Mouse (Mus musculus) CH12.LX (cell line): ENCODE results near the gene Syt2. TPM values are rescaled to one million over a fixed set of nuclear protein-coding genes. Genes with fewer than 3 reads are reported as not detected.
A peak's percentile ranks its signal among the peaks of the same experiment; 100 is the strongest.

ENCODE experiments used
- DNase-seq: peaks from one replicate; pipeline ENCODE4 v3.0.0-alpha.2; 2013; ENCODE audit errors: extremely low read depth
- H3K27ac ChIP-seq: 2 replicates; pipeline ENCODE4 v1.5.1; 2012; ENCODE audit warnings: low read depth, mild to moderate bottlenecking, control low read depth, moderate library complexity; ENCODE audit not compliant: insufficient read depth
- H3K27me3 ChIP-seq: replicated peaks from 2 replicates; pipeline ENCODE3; 2012; ENCODE audit warnings: inconsistent platforms
- H3K36me3 ChIP-seq, 2 experiments: replicated peaks in 1 of 2; 2 replicates each; pipeline versions ENCODE3 to v1.6.1; 2012; ENCODE audit warnings: inconsistent platforms in 1 of 2, low read length in 1 of 2, mild to moderate bottlenecking in 1 of 2, mixed read lengths in 1 of 2, moderate library complexity in 1 of 2; ENCODE audit not compliant: control insufficient read depth in 1 of 2, insufficient read depth in 1 of 2
- H3K4me1 ChIP-seq, 2 experiments: 2 replicates each; pipeline ENCODE4 v1.6.1; 2012; ENCODE audit warnings: inconsistent platforms in 1 of 2, moderate library complexity in 1 of 2; ENCODE audit not compliant: insufficient read depth in 2 of 2, control insufficient read depth in 1 of 2
- H3K4me2 ChIP-seq: 2 replicates; pipeline ENCODE4 v1.6.1; 2012; ENCODE audit warnings: low read depth, mild to moderate bottlenecking, control low read depth; ENCODE audit not compliant: poor library complexity, insufficient read depth, severe bottlenecking
- H3K4me3 ChIP-seq, 3 experiments: fragments of 150-350 bp in 1 of 3; sonication (generic) in 1 of 3; replicated peaks in 1 of 3; 2 replicates each; pipeline versions ENCODE3 to v1.5.1; 2011 to 2012; ENCODE audit warnings: low read depth in 2 of 3, low read length in 2 of 3, mild to moderate bottlenecking in 2 of 3, moderate library complexity in 2 of 3, control low read depth in 1 of 3, improper control_type of control experiment in 1 of 3, inconsistent platforms in 1 of 3, mixed read lengths in 1 of 3; ENCODE audit not compliant: poor library complexity in 1 of 3
- H3K79me2 ChIP-seq: replicated peaks from 2 replicates; pipeline ENCODE4 v1.6.1; 2012; ENCODE audit warnings: mild to moderate bottlenecking, moderate library complexity; ENCODE audit not compliant: control insufficient read depth, poor library complexity, insufficient read depth, severe bottlenecking; ENCODE audit errors: extremely low read depth
- H3K9ac ChIP-seq: 2 replicates; pipeline ENCODE4 v1.6.1; 2012; ENCODE audit warnings: low read depth, mild to moderate bottlenecking, control low read depth, moderate library complexity; ENCODE audit not compliant: insufficient read depth
- H3K9me3 ChIP-seq: replicated peaks from 2 replicates; pipeline ENCODE3; 2012; ENCODE audit warnings: low read length, inconsistent platforms, mixed read lengths
- CTCF ChIP-seq, 2 experiments: IDR thresholded peaks in 1 of 2; conservative IDR thresholded peaks in 1 of 2; 2 replicates each; pipeline ENCODE4 v1.5.1; 2011 to 2012; ENCODE audit warnings: low read depth in 2 of 2, low read length in 2 of 2, improper control_type of control experiment in 1 of 2, inconsistent platforms in 1 of 2, mild to moderate bottlenecking in 1 of 2, moderate library complexity in 1 of 2
- ETS1 ChIP-seq: conservative IDR thresholded peaks from 2 replicates; pipeline ENCODE4 v1.6.1; 2012; ENCODE audit warnings: low read depth, mild to moderate bottlenecking, inconsistent platforms, low read length, improper control_type of control experiment, moderate library complexity
- GABPA ChIP-seq: IDR thresholded peaks from 2 replicates; pipeline ENCODE4 v1.6.1; 2012; ENCODE audit warnings: low read depth, low read length, improper control_type of control experiment, inconsistent platforms; ENCODE audit not compliant: insufficient replicate concordance
- MAX ChIP-seq: IDR thresholded peaks from 2 replicates; pipeline ENCODE4 v1.6.1; 2011; ENCODE audit warnings: low read length, improper control_type of control experiment
- MXI1 ChIP-seq: IDR thresholded peaks from 2 replicates; pipeline ENCODE4 v1.6.1; 2011; ENCODE audit warnings: mild to moderate bottlenecking, low read depth, low read length, improper control_type of control experiment
- MYC ChIP-seq: IDR thresholded peaks from 2 replicates; pipeline ENCODE4 v1.6.1; 2011; ENCODE audit warnings: low read depth, mild to moderate bottlenecking, improper control_type of control experiment, low read length
- NELFE ChIP-seq: IDR thresholded peaks from 2 replicates; pipeline ENCODE4 v1.6.1; 2011; ENCODE audit warnings: low read depth, low read length, improper control_type of control experiment
- NRF1 ChIP-seq: IDR thresholded peaks from 2 replicates; pipeline ENCODE4 v1.6.1; 2014; ENCODE audit warnings: low read depth, mild to moderate bottlenecking, inconsistent platforms, low read length, improper control_type of control experiment, moderate library complexity
- POLR2A ChIP-seq: IDR thresholded peaks from 2 replicates; pipeline ENCODE4 v1.6.1; 2011; ENCODE audit warnings: low read depth, mild to moderate bottlenecking, improper control_type of control experiment, low read length
- RAD21 ChIP-seq: IDR thresholded peaks from 2 replicates; pipeline ENCODE4 v1.6.1; 2011; ENCODE audit warnings: low read depth, mild to moderate bottlenecking, low read length, improper control_type of control experiment, moderate library complexity
- SMC3 ChIP-seq: IDR thresholded peaks from 2 replicates; pipeline ENCODE4 v1.6.1; 2011; ENCODE audit warnings: low read depth, low read length, improper control_type of control experiment
- UBTF ChIP-seq: IDR thresholded peaks from 2 replicates; pipeline ENCODE4 v1.6.1; 2012; ENCODE audit warnings: low read depth, mild to moderate bottlenecking, inconsistent platforms, low read length, improper control_type of control experiment, moderate library complexity
- ZC3H11A ChIP-seq: IDR thresholded peaks from 2 replicates; pipeline ENCODE4 v1.6.1; 2012; ENCODE audit warnings: low read depth, mild to moderate bottlenecking, inconsistent platforms, low read length, improper control_type of control experiment
- ZNF384 ChIP-seq: IDR thresholded peaks from 2 replicates; pipeline ENCODE4 v1.6.1; 2012; ENCODE audit warnings: low read depth, low read length, improper control_type of control experiment, inconsistent platforms
- dilution Hi-C: fragments of 300-500 bp; cut with MboI; formaldehyde crosslinking; loops from 2 replicates; pipeline ENCODE4 v1.14.3; 2020; ENCODE audit warnings: low sequenced_read_pairs; ENCODE audit not compliant: extremely low pct_unique_long_range_greater_than_20kb, extremely low pct_ligation_motif_present
- in situ Hi-C: fragments of 300-500 bp; cut with MboI; formaldehyde crosslinking; loops from 3 replicates; pipeline ENCODE4 v1.14.3; 2019; ENCODE audit warnings: low sequenced_read_pairs, low pct_ligation_motif_present, low pct_unique_long_range_greater_than_20kb, mixed read lengths
- polyA plus RNA-seq: library from polyadenylated mRNA; unstranded; fragments of >175 nt; gene quantifications from 2 replicates; pipeline ENCODE4 v1.2.1, GENCODE M21; 2012; ENCODE audit warnings: low read depth; ENCODE audit not compliant: insufficient read length
- total RNA-seq, 2 experiments: library from RNA; depleted of rRNA; stranded (reverse); fragments of 300-350 nt in 1 of 2; fragments of >200 nt in 1 of 2; gene quantifications; 2 replicates each; pipeline ENCODE4 v1.2.3; 2012 to 2014

Syt2 gene
- total and polyA plus RNA-seq, 3 experiments = not detected

DNA sequence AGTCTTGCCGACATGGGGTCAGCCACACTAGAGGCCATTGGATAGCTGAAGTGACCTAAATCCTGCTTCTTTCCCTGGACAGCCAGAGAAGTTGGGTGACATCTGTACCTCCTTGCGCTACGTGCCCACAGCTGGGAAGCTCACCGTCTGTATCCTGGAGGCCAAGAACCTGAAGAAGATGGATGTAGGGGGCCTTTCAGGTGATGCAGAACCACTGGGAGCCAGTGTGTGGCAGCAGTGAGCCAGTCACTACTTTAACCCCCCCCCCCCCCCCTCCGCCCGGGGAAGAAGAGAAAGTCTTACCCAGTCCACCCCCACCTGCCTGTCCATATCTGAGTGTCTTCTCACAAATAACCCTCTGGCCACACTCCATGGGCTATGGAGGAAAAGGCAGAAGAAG, 99.2 kb downstream of the Syt2 start:
- no peak overlapping the region for H3K27ac ChIP-seq
- DNase-seq = peak; percentile 42
- H3K36me3 ChIP-seq = no peaks in the 10 kb centered on the region
- H3K9ac ChIP-seq = no peak overlapping the region
- TF ChIP-seq ETS1 (no peak), RAD21 (peak; percentile 38), ZNF384 (no peak), CTCF (conservative IDR thresholded peaks at IDR 0.05 in 1 of 2, IDR thresholded peaks at IDR 0.05 in 1 of 2; ENCODE audit: low read depth in 2 of 2, low read length in 2 of 2) (peak; percentile 28 to 70; a peak in 2 of 4 replicates), MXI1 (no peak), MYC (no peak), NRF1 (no peak), SMC3 (peak; percentile 62), MAX (no peak)
- TF ChIP-seq, all 38 proteins: peak for 3
- no peak overlapping the region for H3K4me3 ChIP-seq
- in situ Hi-C loops = loop anchor here (10.0 kb wide), 1 partner anchor 89 kb away; no protein-coding TSS in a partner anchor
- dilution Hi-C loops = no loop called here
- H3K27me3 ChIP-seq = peaks cover 85% of the 10 kb centered on the region
- H3K9me3 ChIP-seq = no peaks in the 10 kb centered on the region
- no peaks in the 10 kb centered on the region for H3K79me2 ChIP-seq
- no peak overlapping the region for H3K4me2 ChIP-seq
- H3K4me1 ChIP-seq = peaks cover 5 to 9% of the 10 kb centered on the region in 2 experiments

DNA sequence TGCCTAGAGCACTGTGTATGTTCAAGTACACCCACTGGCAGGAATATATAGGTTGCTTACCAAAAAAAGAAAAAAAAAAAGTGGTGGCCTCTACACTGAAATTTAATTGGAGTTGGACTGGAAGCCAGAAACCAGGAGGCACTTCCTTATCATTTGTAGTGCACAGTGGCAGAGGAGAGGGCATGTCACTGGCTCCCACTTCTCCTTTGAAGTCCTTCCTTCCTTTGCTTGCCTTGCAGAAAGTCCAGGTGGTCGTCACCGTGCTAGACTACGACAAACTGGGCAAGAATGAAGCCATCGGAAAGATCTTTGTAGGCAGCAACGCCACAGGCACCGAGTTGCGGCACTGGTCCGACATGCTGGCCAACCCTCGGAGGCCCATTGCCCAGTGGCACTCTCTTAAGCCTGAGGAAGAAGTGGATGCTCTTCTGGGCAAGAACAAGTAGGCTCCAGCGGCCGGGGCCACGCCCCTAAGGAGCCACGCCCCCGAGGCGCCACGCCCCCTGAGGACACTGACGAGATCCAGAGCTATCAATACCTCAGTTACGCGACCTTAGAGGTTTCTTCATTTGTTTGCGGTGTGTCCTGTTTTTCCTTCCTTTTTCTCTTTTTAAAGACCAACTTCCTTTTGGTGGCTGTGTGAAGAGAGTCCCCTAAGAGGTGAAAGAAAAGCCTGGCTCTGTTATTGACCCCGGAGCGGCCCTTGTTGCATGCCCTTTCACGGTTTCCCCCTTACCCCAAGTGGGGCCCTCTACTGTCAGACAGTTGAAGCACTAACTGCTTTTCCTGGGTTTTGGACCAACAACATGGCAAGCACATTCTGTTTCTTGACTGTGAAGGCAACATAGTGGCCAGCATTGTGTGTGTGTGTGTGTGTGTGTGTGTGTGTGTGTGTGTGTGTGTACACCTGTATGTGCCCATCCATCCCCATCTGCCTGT, 101.0 kb downstream of the Syt2 start:
- TF ChIP-seq MYC (no peak), NELFE (no peak), SMC3 (peak; percentile 39), RAD21 (peak; percentile 5), ZC3H11A (no peak), MXI1 (no peak), CTCF (conservative IDR thresholded peaks at IDR 0.05 in 1 of 2, IDR thresholded peaks at IDR 0.05 in 1 of 2; ENCODE audit: low read depth in 2 of 2, low read length in 2 of 2) (peak in 1 of 2 experiments; percentile 56; a peak in 2 of 4 replicates), GABPA (no peak), POLR2A (no peak), UBTF (no peak)
- peak; percentile 67 for DNase-seq

More for the DNA sequence above, 101.0 kb downstream of the Syt2 start:
- Histone ChIP-seq H3K4me3 (peak overlapping the region in 1 of 3 experiments; percentile 1), H3K27ac (no peak overlapping the region), H3K27me3 (peaks cover 89% of the 10 kb centered on the region), H3K4me2 (peak overlapping the region; percentile 81), H3K79me2 (no peaks in the 10 kb centered on the region), H3K9me3 (no peaks in the 10 kb centered on the region), H3K4me1 (peaks cover 5 to 9% of the 10 kb centered on the region in 2 experiments), H3K36me3 (no peaks in the 10 kb centered on the region), H3K9ac (no peak overlapping the region)
- dilution Hi-C loops = no loop called here
- in situ Hi-C loops = loop anchor here (10.0 kb wide), 1 partner anchor 87 kb away; no protein-coding TSS in a partner anchor
